Mouse (Mus musculus): ENCODE measurements around the gene Alkbh8.
"Not testable (repeated sequence)": the region's sequence is repeated elsewhere in the genome, so short reads cannot be mapped to it uniquely, and the experiment has no call there.

The Alkbh8 gene

GRCm38 (mm10) chr9:3334962-3335767, at the start of gene Alkbh8:
Gene Alkbh8 (plus strand): TSS chr9:3335140.
- DNase-seq, result peak; percentile 87

DNA sequence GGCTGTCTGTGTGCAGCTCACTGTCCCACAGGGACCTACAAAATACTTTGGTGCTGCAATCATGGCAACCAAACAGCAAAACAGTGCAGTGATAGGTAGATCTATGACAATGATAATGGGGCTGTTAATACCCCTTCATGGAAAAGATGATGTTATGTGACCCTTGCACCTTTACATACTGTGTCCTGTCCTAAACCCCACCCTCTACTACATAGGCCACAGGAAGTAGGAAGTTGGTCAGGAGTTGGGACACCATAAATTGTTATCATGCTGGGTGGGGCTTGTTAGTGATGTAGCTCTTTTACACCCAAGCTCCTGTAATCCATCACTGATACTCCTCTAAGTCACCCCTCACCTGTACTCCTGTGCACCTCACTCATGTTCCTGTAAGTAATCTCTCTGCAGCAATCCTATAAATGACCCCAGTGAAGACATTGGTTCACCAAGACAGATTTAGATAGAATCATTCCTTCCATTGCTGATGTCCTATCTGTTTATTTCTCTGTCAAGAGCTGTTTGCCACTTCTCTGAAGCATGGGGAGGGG, 25.6 kb upstream of the Alkbh8 start:
- no peak for DNase-seq

DNA sequence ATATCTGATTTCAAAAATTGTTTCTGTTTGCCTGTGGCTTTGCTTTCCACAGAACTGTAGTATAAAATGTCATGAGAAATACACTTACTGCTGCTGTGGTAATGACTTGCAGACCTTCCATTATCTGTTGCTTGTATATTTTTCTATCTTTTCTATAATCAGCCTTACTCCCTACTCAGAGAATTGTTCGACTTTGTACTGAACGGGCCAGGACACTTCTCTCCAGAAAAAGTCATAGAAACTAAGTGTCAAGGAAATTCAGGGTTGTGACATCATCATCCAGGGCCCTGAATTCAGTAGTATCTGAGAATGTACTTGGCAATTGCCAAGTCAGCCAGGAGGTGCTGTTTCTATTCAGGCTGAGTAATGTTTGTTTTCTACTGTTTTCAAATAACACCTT, 24.9 kb upstream of the Alkbh8 start:
- no peak for DNase-seq

DNA sequence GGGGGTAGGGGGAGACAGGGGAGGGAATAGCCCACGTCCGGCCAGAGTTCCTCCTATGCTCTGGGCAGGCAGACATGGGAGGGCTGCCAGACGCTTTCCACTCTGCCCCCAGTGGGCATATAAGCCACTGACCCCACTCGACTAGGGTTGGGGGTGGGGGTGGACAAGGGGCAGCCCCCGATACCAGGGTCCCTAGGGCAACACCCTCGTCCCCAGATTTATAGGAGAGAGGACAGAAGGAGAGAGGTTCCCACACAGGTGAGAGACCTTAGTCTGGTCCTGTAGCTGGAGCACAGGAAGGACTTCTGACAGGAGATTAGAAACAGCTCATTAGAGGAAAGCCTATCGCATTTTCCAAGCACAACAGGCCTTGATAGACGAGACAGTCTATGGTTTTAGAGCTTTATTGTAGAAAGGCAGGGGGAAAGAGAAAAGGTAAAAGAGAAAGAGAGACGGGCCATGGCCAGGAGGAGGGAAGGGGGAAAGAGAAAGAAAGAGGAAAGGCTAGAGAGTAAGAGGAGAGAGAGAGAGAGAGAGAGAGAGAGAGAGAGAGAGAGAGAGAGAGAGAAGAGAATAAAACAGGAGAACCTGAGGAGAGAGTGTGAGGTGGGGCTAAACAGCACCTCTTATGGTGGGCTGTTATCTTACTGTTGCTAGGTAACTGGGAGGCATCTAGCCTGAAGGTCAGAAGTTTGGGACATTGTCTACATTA, 7.4 kb upstream of the Alkbh8 start:
- not testable (repeated sequence) for DNase-seq

- DNase-seq, result no peak
These were observed 6.8 kb upstream of the Alkbh8 start for GRCm38 (mm10) chr9:3328054-3328595.

DNA sequence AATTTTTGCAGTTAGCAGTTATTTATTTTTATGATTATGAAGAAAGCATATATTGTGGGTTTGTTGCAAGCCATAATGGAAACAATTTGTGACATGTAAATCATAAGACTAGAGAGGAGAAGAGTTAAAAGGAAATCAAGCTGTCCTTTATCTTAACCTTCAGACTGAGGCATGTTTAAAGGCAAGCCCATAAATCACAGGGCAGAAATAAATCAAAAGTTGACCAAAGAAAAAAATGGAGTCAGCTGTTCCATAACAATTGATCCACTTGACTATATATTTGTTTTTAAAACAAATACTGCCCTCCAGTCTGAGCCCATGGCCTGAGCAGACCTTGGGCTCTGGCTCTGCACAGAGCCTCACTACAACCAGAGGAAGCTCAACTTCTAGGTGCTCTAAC, 4.6 kb upstream of the Alkbh8 start:
- DNase-seq, result no peak

GRCm38 (mm10) chr9:3330737-3331384, 4.1 kb upstream of the Alkbh8 start:
- no peak for DNase-seq

DNA sequence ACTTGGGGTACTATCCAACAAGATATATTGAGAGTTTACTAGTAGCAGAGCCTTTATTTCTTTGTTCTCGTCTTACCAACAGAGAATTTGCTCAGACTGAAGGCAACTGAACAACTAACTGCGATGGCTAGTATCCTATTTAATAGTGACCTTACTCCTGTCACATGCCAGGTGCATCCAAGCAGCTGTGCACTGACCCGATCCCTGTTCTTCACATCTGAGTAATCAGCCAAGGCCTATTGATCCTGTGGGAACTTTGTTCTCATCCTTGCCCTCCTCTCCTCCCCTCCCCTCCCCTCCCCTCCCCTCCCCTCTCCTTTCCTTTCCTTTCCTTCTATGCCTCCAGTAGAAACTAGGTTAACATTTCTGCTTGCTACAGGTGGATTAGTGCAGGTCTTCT, 1.7 kb downstream of the Alkbh8 start:
- no peak for DNase-seq

DNA sequence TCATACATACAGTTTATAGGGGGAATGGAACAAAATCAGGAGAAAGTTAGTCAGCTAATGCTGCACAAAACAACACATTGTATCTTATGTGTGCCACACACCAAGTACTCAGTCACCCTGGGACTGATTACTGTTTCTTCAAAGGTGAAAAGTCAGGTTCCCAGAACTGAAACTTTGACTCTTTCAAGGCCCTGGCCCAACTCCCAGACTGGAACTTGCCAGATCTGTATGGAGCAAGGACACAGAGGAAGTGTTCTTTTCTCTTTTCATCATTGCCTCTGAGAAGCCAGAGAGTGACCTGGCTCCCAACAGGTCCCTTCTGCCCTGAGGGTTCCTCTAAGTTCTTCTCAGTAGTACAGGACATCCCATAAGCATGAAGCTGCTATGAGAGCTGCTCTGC, 10.2 kb downstream of the Alkbh8 start:
- DNase-seq, result no peak

DNA sequence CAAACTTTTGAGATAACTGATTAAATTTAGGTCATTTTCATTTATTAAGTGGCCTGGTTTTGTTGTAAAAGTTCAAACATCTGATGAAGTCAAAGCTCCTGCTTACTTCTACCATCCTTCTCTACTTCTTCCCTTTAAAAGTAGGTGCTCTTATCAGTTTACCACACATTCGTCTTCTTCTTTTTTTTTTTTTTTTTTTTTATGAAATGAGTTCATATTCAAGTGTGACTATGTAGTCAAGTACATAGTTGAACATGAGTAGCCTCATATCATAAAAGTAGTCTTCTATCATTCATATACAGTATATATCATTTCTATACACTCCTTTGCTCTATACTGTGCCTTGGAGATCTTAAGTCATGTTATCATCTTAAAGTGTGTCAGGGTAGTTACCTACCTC, 11.0 kb downstream of the Alkbh8 start:
- DNase-seq, result no peak

DNA sequence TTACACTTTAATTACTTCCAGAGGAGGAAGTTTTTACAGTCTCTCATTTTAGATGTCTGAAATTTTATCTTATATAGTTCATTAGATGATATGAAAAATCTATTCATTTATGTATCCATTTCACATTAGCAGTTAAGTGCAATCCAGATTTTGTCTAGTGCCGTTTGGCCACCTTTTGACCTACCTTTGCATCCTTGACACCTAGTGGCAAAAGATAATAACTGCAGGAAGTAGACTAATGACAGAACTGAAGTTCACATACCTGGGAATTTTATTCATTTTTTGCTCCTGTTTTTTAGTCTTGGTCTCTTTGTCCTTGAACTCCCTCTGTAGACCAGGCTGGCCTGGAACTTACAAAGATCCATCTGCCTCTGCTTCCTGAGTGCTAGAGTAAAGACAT, 15.1 kb downstream of the Alkbh8 start:
- no peak for DNase-seq

DNA sequence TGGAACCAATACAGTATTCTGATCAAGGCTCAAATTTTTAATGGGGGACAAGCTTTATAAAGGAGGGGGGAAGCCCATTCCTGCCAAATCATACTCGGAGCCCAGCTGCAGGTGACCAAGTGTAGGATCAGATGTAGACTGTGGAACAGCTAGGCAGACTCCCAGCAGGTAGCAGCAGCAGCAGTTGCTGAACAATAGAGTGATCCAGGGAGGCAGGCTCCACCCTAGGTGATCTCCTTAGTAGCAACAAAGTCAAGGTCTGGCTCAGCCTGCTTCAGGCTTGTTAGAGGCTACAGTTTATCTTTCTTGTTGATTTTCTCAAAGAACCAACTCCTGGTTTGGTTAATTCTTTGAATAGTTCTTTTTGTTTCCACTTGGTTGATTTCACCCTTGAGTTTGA, 41.4 kb downstream of the Alkbh8 start:
- not testable (repeated sequence) for DNase-seq

- peak; percentile 88 for DNase-seq
These were observed 68.6 kb downstream of the Alkbh8 start, which contains the start of gene Cwf19l2 for GRCm38 (mm10) chr9:3403251-3404208. Gene Cwf19l2 (plus strand): TSS chr9:3403592.

GRCm38 (mm10) chr9:3404372-3404771, 69.4 kb downstream of the Alkbh8 start:
- DNase-seq, result peak; percentile 50

DNA sequence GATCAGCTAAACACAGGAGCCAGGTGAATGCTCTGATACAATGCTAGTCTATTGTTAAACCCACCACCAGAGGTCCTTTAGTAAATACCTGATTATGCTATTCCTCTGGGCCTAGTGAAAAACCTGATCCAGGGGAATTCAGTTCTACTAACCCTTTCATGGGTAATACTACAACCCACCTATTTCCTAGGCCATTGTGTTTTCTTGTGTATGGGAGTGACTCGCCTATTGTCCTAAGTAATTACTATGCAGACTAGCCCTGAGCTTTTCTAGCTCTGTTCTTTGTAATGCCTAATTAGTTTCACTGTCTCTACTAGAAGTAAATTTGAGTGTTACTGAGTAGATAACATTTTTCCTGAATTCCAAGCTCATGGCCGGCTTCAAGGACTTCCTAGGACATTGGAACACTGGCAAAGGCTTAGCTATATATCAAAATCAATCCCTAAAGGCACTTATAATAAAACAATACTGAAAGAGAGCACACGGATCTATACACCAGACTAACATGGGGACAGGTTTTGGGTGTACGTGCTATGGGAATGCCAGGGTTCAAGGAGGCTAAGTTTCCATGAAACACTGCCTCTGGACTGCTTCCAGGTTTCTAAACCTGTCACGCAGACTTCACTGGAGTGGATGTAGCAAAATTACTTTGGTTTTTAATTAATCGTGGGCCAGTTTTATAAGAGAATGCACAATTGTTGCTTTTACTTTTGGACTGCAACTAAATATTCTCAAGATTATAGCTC, 104.8 kb downstream of the Alkbh8 start:
- not testable (repeated sequence) for DNase-seq

Measured in cerebellum, adult 9-10 months (tissue).